Mouse (Mus musculus): ENCODE results near the gene Pstpip1. TPM values are rescaled to one million over a fixed set of nuclear protein-coding genes. Genes with fewer than 3 reads are reported as not detected.

The Pstpip1 gene
- polyA plus RNA-seq, 1 experiment from 2014 or later = 3.4 TPM

- Histone ChIP-seq H3K27ac (replicated peaks; ENCODE audit: low read depth, low read length) (no peak overlapping the region), H3K27me3 (replicated peaks; ENCODE audit: control insufficient read depth, insufficient read depth, low read length) (no peaks in the 10 kb centered on the region), H3K36me3 (ENCODE audit: control insufficient read depth, insufficient read depth, low read length) (peaks cover 72% of the 10 kb centered on the region), H3K9ac (ENCODE audit: low read depth, low read length) (no peak overlapping the region), H3K4me1 (ENCODE audit: control insufficient read depth, insufficient read depth, low read length) (no peaks in the 10 kb centered on the region), H3K4me3 (ENCODE audit: low read depth, low read length) (no peak overlapping the region), H3K4me2 (ENCODE audit: low read depth, low read length) (no peak overlapping the region), H3K9me3 (ENCODE audit: control insufficient read depth, low read length) (no peaks in the 10 kb centered on the region)
- no peak for DNase-seq (ENCODE audit: low spot score)
- WGBS = 88% methylated on average over 3 of the region's 3 CpGs
- no peak for ATAC-seq (ENCODE audit: low read depth)
Observed at GRCm38 (mm10) chr9:56129951-56130350, 40.2 kb downstream of the Pstpip1 start.

GRCm38 (mm10) chr9:56130536-56130935 is 40.8 kb downstream of the Pstpip1 start:
- H3K36me3 ChIP-seq (ENCODE audit: control insufficient read depth, insufficient read depth, low read length) = peaks cover 77% of the 10 kb centered on the region
- H3K9ac ChIP-seq (ENCODE audit: low read depth, low read length) = no peak overlapping the region
- H3K4me3 ChIP-seq (ENCODE audit: low read depth, low read length) = no peak overlapping the region
- no peak for DNase-seq (ENCODE audit: low spot score)
- no peak overlapping the region for H3K27ac ChIP-seq (replicated peaks; ENCODE audit: low read depth, low read length)
- no peak for ATAC-seq (ENCODE audit: low read depth)
- no peaks in the 10 kb centered on the region for H3K27me3 ChIP-seq (replicated peaks; ENCODE audit: control insufficient read depth, insufficient read depth, low read length)
- no peaks in the 10 kb centered on the region for H3K4me1 ChIP-seq (ENCODE audit: control insufficient read depth, insufficient read depth, low read length)
- H3K9me3 ChIP-seq (ENCODE audit: control insufficient read depth, low read length) = no peaks in the 10 kb centered on the region
- H3K4me2 ChIP-seq (ENCODE audit: low read depth, low read length) = no peak overlapping the region
- WGBS = 61% methylated on average over 4 of the region's 4 CpGs

GRCm38 (mm10) chr9:56131813-56132525 is 42.2 kb downstream of the Pstpip1 start:
- no peaks in the 10 kb centered on the region for H3K4me1 ChIP-seq (ENCODE audit: control insufficient read depth, insufficient read depth, low read length)
- no peaks in the 10 kb centered on the region for H3K9me3 ChIP-seq (ENCODE audit: control insufficient read depth, low read length)
- no peak overlapping the region for H3K4me2 ChIP-seq (ENCODE audit: low read depth, low read length)
- DNase-seq (ENCODE audit: low spot score) (peak; percentile 79), ATAC-seq (ENCODE audit: low read depth) (peak; percentile 68)
- H3K36me3 ChIP-seq (ENCODE audit: control insufficient read depth, insufficient read depth, low read length) = peaks cover 92% of the 10 kb centered on the region
- no peaks in the 10 kb centered on the region for H3K27me3 ChIP-seq (replicated peaks; ENCODE audit: control insufficient read depth, insufficient read depth, low read length)
- no peak overlapping the region for H3K27ac ChIP-seq (replicated peaks; ENCODE audit: low read depth, low read length)
- 54% methylated on average over 10 of the region's 10 CpGs for WGBS
- no peak overlapping the region for H3K4me3 ChIP-seq (ENCODE audit: low read depth, low read length)
- H3K9ac ChIP-seq (ENCODE audit: low read depth, low read length) = no peak overlapping the region

- H3K36me3 ChIP-seq (ENCODE audit: control insufficient read depth, insufficient read depth, low read length) = peaks cover 88% of the 10 kb centered on the region
- 80% methylated on average over 5 of the region's 5 CpGs for WGBS
Observed at GRCm38 (mm10) chr9:56133970-56134369, 44.2 kb downstream of the Pstpip1 start.

GRCm38 (mm10) chr9:56134614-56135013 is 44.9 kb downstream of the Pstpip1 start:
- ATAC-seq (ENCODE audit: low read depth) = no peak
- Histone ChIP-seq H3K4me1 (ENCODE audit: control insufficient read depth, insufficient read depth, low read length) (no peaks in the 10 kb centered on the region), H3K36me3 (ENCODE audit: control insufficient read depth, insufficient read depth, low read length) (peaks cover 87% of the 10 kb centered on the region), H3K27me3 (replicated peaks; ENCODE audit: control insufficient read depth, insufficient read depth, low read length) (no peaks in the 10 kb centered on the region), H3K9ac (ENCODE audit: low read depth, low read length) (no peak overlapping the region), H3K27ac (replicated peaks; ENCODE audit: low read depth, low read length) (no peak overlapping the region), H3K9me3 (ENCODE audit: control insufficient read depth, low read length) (no peaks in the 10 kb centered on the region), H3K4me3 (ENCODE audit: low read depth, low read length) (no peak overlapping the region), H3K4me2 (ENCODE audit: low read depth, low read length) (no peak overlapping the region)
- WGBS = 70% methylated on average over 4 of the region's 4 CpGs
- DNase-seq (ENCODE audit: low spot score) = no peak

More at GRCm38 (mm10) chr9:56133970-56134369, 44.2 kb downstream of the Pstpip1 start:
- Histone ChIP-seq H3K4me2 (ENCODE audit: low read depth, low read length) (no peak overlapping the region), H3K9me3 (ENCODE audit: control insufficient read depth, low read length) (no peaks in the 10 kb centered on the region), H3K4me3 (ENCODE audit: low read depth, low read length) (no peak overlapping the region), H3K4me1 (ENCODE audit: control insufficient read depth, insufficient read depth, low read length) (no peaks in the 10 kb centered on the region), H3K27me3 (replicated peaks; ENCODE audit: control insufficient read depth, insufficient read depth, low read length) (no peaks in the 10 kb centered on the region), H3K27ac (replicated peaks; ENCODE audit: low read depth, low read length) (no peak overlapping the region), H3K9ac (ENCODE audit: low read depth, low read length) (no peak overlapping the region)
- DNase-seq (ENCODE audit: low spot score) (no peak), ATAC-seq (ENCODE audit: low read depth) (no peak)

GRCm38 (mm10) chr9:56135590-56136197 is 45.9 kb downstream of the Pstpip1 start:
- no peak for DNase-seq (ENCODE audit: low spot score)
- 87% methylated on average over 4 of the region's 4 CpGs for WGBS
- no peaks in the 10 kb centered on the region for H3K27me3 ChIP-seq (replicated peaks; ENCODE audit: control insufficient read depth, insufficient read depth, low read length)
- no peak for ATAC-seq (ENCODE audit: low read depth)
- no peak overlapping the region for H3K27ac ChIP-seq (replicated peaks; ENCODE audit: low read depth, low read length)
- no peak overlapping the region for H3K9ac ChIP-seq (ENCODE audit: low read depth, low read length)
- no peak overlapping the region for H3K4me2 ChIP-seq (ENCODE audit: low read depth, low read length)
- H3K9me3 ChIP-seq (ENCODE audit: control insufficient read depth, low read length) = no peaks in the 10 kb centered on the region
- H3K4me1 ChIP-seq (ENCODE audit: control insufficient read depth, insufficient read depth, low read length) = no peaks in the 10 kb centered on the region
- no peak overlapping the region for H3K4me3 ChIP-seq (ENCODE audit: low read depth, low read length)
- H3K36me3 ChIP-seq (ENCODE audit: control insufficient read depth, insufficient read depth, low read length) = peaks cover 83% of the 10 kb centered on the region

- Histone ChIP-seq H3K4me1 (ENCODE audit: control insufficient read depth, insufficient read depth, low read length) (no peaks in the 10 kb centered on the region), H3K27ac (replicated peaks; ENCODE audit: low read depth, low read length) (no peak overlapping the region), H3K4me2 (ENCODE audit: low read depth, low read length) (no peak overlapping the region), H3K36me3 (ENCODE audit: control insufficient read depth, insufficient read depth, low read length) (peaks cover 84% of the 10 kb centered on the region), H3K9me3 (ENCODE audit: control insufficient read depth, low read length) (no peaks in the 10 kb centered on the region), H3K4me3 (ENCODE audit: low read depth, low read length) (no peak overlapping the region), H3K9ac (ENCODE audit: low read depth, low read length) (no peak overlapping the region), H3K27me3 (replicated peaks; ENCODE audit: control insufficient read depth, insufficient read depth, low read length) (no peaks in the 10 kb centered on the region)
- ATAC-seq (ENCODE audit: low read depth) = no peak
- WGBS = 87% methylated on average over 9 of the region's 9 CpGs
- no peak for DNase-seq (ENCODE audit: low spot score)
Observed at GRCm38 (mm10) chr9:56141776-56142175, 52.0 kb downstream of the Pstpip1 start.

GRCm38 (mm10) chr9:56144366-56145003 is 54.7 kb downstream of the Pstpip1 start:
- WGBS = 91% methylated on average over 7 of the region's 7 CpGs
- no peaks in the 10 kb centered on the region for H3K27me3 ChIP-seq (replicated peaks; ENCODE audit: control insufficient read depth, insufficient read depth, low read length)
- ATAC-seq (ENCODE audit: low read depth) (no peak), DNase-seq (ENCODE audit: low spot score) (no peak)
- H3K4me3 ChIP-seq (ENCODE audit: low read depth, low read length) = no peak overlapping the region
- H3K4me2 ChIP-seq (ENCODE audit: low read depth, low read length) = no peak overlapping the region
- H3K9ac ChIP-seq (ENCODE audit: low read depth, low read length) = no peak overlapping the region
- peaks cover 77% of the 10 kb centered on the region for H3K36me3 ChIP-seq (ENCODE audit: control insufficient read depth, insufficient read depth, low read length)
- H3K9me3 ChIP-seq (ENCODE audit: control insufficient read depth, low read length) = no peaks in the 10 kb centered on the region
- no peaks in the 10 kb centered on the region; the same call in 1 of the 2 replicates for H3K4me1 ChIP-seq (ENCODE audit: control insufficient read depth, insufficient read depth, low read length)
- no peak overlapping the region for H3K27ac ChIP-seq (replicated peaks; ENCODE audit: low read depth, low read length)

Data from embryonic facial prominence, embryonic 14.5 days (tissue).